Mouse (Mus musculus) cerebellum, adult 18-20 months (tissue): Measurements from ENCODE around the gene Cd248.
A peak's percentile ranks its signal among the peaks of the same experiment; 100 is the strongest.

ENCODE experiments used
- DNase-seq, 2 experiments: peaks; one replicate each; pipeline ENCODE4 v3.0.0; 2021

The Cd248 gene

DNA sequence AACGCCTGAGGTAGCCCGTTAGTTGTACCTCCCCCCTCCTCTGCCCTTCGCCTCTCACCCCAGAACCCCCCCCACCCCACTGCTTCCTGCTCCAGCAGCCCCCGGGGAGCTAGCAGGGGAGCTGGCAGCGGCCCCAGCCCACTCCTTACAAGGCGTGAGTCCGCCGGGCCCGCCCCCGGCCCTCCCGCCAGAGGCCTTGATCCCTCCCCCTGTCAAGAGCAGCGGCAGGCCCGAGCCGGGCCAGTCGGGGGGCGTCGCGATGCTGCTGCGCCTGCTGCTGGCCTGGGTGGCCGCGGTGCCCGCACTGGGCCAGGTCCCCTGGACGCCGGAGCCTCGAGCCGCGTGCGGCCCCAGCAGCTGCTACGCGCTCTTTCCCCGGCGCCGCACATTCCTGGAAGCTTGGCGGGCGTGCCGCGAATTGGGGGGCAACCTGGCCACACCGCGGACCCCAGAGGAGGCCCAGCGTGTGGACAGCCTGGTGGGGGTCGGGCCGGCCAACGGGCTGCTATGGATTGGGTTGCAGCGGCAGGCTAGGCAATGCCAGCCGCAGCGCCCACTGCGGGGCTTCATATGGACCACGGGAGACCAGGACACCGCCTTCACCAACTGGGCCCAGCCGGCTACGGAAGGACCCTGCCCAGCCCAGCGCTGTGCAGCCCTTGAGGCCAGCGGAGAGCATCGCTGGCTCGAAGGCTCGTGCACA, at the start of gene Cd248:
Gene Cd248 (plus strand): TSS at position 212 of the 703 bp plus-strand sequence.
- DNase-seq, result no peak

DNA sequence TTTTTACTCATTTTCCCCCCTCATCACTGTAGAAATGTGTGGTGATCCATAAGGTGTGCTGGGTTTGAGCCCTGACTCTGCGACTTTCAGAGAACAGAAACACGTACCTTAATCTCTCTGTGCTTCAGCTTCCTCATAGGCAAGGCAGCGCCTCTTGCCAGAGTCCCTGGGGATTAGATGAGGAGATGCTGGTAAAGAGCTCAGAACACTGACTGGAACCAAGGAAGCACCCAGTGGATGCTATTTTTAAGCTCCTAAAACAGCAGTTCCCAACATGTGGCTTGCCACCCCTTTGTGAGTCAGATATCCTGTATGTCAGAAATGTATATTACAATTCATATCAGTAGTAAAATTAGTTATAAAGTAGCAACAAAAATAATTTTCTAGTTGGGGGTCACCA, 49.7 kb upstream of the Cd248 start:
- no peak for DNase-seq

GRCm38 (mm10) chr19:5021416-5021815, 46.5 kb upstream of the Cd248 start:
- no peak for DNase-seq

DNA sequence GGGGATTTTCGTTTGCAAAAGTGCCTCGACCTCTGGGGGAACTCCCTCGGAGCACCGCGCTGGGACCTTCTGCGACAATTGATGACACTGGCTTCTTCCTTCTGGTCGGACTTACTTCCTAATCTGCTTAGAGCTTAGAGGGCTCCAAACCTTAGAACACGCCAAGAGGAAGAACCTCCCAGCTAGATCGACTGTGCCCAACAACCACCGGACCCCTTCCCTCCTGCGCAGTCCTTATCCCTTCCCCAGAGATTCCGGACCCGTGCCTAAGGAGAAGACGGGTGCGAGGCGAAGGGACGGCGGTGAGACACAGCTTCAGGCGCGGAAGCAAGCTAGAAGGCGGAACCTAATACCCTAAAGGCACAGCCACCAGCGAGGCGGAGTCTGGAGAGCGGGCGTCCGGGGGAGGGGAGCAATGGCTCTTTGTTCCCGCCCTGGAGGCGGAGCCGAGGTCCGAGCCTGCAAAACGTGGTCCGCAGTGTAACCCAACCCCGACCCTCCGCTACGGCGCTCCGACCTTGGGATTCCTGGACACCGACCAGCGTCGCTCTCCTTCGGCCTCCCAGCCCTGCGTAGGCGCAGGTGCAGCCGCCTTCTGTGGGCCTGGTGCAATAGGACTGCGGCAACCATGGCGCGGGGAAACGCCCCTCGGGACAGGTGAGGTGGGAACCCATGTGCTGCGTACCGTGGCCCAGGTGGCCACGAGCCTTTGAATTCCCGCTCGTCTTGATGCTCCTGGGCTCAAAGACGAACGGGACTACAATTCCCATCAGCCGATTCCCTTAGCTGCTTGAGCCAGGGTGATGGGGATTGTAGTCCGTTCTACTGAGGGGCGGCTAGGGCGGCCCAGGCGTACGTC, 44.0 kb upstream of the Cd248 start, which contains the start of gene Slc29a2:
Gene Slc29a2 (plus strand): TSS at position 240 of the 859 bp plus-strand sequence.
- DNase-seq, result peak; percentile 91 to 96

DNA sequence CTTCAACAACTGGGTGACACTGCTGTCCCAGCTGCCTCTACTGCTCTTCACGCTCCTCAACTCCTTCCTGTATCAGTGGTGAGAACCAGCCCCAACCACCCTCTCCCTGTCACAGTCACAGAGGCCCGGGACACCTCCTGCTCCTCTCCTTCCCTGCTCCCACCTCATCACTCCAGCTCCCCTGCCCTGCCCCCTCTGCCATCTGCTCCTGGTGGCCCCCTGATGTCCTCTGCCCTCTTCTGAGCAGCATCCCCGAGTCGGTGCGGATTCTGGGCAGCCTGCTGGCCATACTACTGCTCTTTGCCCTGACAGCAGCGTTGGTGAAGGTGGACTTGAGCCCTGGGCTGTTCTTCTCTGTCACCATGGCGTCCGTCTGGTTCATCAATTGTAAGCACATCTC, 41.8 kb upstream of the Cd248 start:
- DNase-seq, result no peak

DNA sequence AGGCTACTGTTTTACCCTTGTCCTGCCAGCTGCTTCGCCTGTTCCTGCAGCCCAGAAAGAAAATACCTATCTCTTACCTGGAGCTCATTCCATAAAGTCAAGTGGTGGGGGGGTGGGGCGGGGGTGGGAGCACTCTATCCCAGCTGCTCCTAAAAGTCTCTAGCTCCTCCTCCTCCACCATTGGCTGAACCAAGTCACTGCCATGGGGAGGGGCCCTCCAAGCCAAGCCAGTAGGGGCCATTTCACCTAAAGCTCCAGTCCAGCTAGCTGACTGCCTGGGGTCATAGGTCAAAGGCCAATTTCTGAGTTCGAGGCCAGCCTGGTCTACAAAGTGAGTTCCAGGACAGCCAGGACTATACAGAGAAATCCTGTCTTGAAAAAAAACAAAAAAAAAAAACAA, 35.2 kb upstream of the Cd248 start:
- no peak for DNase-seq

DNA sequence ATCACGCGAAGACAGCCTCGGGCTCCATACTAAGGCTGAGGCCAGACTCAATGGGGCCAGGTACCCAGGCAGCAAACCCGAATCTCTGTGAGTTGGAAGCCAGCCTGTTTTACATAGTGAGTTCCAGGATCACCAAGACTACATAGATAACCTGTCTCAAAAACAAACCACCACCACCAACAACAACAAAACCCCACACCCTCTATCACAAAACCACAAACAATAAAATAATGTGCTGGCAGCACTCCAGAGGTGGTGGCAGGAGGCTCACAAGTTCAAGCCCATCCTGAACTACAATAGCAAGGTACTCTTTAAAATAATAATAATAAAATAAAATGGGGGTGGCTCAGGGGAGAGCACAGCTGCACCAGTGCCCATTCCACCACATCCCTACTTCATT, 31.3 kb upstream of the Cd248 start:
- DNase-seq, result no peak

DNA sequence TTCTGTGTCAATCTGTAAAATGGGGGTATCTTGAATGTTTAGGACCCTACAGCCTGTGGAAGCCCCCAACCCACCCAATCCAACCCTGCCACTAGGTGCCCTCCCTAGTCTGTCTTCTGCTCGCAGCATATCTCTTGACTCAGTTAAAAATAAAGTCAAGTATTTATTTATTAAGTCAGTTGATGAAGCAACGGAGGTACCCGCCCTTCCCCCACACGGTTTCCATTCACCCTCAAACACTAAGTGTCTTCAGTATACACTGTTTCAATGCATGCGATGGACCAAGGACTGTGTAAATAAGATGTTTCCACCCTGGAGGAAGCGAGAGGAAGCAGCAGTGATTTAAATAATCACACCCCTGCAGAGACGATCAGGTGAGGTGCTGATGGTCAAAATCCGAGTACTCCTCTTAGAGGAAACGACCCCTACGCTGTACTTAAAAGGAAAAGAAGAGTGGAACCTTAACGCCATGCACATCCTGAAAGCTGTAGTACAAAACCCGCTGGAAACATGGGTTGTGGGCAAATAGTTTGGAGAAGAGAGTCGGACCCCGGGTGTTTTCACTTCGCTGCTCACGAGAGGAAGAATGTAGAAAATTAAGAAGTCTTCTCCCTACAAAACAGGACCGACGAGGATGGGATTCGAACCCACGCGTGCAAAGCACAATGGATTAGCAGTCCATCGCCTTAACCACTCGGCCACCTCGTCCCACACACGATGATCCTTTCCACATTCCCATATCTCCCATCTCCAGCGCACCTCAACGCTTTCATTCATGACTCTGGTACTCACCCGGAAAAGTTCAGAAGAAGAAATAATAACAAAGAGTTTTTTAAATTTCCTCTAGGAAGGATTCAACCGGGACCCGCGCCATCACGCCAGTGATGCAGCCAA, 30.0 kb upstream of the Cd248 start:
- peak; percentile 91 to 95 for DNase-seq

- DNase-seq, result peak; percentile 93 to 95
Observed at GRCm38 (mm10) chr19:5038709-5039156, 29.1 kb upstream of the Cd248 start, which contains the start of the genes B4gat1 and AC124502.3. TSS of gene B4gat1 (plus strand) at chr19:5038826. TSS of gene AC124502.3 (plus strand) at chr19:5038891.

DNA sequence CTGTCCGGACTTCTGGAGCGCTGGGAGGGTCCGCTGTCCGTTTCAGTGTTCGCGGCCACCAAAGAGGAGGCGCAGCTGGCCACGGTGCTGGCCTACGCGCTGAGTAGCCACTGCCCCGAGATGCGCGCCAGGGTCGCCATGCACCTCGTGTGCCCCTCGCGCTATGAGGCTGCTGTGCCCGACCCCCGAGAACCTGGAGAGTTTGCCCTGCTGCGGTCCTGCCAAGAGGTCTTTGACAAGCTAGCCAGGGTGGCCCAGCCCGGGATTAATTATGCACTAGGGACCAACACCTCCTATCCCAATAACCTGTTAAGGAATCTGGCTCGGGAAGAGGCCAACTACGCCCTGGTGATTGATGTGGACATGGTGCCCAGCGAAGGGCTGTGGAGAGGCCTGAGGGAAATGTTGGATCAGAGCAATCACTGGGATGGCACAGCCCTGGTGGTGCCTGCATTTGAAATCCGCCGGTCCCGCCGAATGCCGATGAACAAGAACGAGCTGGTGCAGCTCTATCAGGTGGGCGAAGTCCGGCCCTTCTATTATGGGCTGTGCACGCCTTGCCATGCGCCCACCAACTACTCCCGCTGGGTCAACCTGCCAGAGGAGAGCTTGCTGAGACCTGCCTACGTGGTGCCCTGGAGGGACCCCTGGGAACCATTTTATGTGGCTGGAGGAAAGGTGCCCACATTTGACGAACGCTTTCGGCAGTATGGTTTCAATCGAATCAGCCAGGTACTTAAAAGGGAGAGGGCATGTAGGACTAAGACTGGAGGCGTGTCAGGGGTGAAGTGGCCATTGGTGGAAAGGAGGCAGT, 28.4 kb upstream of the Cd248 start:
- DNase-seq, result peak in 1 of 2 experiments; percentile 39

GRCm38 (mm10) chr19:5040862-5041523, 26.9 kb upstream of the Cd248 start, which contains the start of gene Brms1:
TSS of gene Brms1 (plus strand) at chr19:5041354.
- DNase-seq, result peak; percentile 89 to 90

DNA sequence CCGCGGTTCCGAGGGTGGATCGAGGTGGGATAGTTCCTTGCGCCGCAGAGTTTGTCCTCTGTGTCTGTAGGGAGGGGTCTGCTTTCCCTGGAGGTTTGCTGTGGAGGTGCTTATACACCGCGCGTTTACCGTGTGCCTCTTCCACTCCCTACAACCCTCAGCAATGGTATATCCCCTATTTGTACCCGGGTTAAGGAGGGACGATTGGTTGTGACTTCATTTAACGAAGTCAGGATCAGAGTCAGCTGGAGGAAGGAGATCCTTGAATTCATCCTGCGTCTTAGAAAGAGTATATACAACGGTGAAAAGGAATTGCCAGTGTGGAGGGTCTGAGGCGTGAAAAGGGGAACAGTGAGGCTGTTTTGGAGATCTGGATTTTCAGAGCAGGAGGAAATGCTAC, 26.3 kb upstream of the Cd248 start:
- no peak for DNase-seq

DNA sequence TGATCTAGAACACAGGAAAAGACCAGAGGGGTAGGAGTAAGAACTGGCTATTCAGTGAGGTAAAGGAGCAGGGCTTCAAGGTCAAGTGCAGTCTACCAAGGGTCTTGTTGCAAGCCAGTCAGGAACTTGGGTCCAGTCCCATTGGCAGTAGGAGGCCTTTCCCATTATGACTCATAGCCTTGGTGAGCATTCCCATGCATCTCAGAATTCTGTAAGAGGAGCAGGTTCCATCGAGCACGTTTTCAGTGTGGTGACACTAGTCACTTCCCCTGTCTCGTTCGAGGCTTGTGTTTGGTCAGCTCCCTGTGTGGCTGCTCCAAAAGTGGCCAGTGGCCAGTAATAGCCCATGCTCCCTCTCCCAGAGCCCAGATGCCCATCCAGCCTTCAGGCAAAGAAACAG, 22.3 kb upstream of the Cd248 start:
- no peak for DNase-seq

- DNase-seq, result no peak
Observed at GRCm38 (mm10) chr19:5048138-5049056, 19.5 kb upstream of the Cd248 start.

DNA sequence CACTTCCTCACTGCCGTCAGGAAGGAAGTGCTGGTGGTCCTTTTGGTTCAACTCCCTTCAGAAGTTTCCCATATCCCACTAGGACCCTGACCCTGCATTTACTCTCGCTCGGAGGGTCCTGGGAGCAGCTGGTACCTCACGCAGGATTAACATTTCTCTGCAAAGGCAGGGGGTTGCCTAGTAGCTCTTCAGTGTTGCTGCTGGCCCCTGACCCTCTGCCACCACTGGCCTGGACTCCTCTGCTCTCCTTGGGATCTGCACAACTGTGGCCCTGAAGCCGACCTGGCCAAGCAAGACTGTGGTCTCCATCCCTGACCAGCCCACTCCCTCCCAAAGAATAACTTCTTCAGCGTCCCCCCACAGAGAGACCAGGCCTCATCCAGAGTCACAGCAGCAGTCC, 18.6 kb upstream of the Cd248 start:
- no peak for DNase-seq

DNA sequence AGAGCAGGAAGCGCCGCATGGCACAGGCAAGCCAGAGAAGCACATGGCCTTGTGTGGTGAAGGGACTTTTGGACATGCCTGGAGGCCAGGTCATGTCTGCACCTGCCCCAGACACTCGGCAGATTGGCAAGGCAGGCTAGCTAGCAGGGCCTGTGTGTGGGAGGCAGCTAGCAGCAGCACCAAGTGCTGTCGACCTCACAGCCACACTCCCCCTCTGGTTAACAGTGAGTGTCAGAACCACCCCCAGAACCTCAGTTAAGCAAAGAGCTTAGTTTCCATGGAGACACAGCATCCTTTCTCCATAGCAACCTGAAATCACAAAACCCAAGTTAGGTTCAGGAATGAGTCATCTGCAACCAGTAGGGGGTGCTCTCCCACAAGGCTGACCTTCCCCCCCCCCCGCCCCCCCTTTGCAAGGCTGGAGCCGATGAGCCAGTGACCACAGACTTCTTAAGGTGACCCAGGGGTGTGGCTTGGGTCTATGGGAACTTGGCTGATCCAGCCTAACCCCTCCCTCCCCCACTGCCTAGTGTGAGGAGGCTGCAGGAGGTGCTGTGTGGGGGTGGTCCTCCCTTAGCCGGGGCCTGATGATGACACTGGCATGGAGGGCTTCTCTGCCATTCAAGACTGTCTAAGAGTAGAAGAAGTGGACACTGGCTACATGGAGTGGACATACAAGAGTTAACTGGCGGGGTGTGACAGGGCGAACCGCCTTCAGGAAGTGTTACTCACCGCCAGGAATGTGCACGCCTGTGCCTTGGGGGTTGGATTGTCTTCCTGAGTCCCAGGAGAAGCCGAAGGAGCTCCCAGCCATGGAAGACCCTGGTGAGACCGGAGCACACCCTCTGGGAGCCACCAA, 17.6 kb upstream of the Cd248 start, which contains the start of gene Rin1:
Gene Rin1 (plus strand): TSS at position 435 of the 859 bp plus-strand sequence.
- DNase-seq, result peak; percentile 44 to 55

DNA sequence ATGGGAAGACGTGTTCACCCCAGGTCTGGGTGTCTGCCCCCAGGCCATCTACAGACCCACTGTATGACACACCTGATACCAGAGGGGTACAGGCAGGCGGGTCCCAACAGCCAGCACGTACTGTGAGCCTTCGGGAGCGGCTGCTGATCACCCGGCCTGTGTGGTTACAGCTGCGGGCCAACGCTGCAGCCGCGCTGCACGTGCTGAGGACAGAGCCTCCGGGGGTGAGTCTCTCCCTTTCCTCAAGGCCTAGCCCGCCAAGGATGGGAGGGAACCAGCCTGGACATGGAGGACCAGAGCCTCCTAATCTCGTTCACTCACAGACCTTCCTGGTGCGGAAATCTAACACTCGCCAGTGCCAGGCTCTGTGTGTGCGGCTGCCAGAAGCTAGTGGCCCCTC, 16.8 kb upstream of the Cd248 start:
- peak in 1 of 2 experiments; percentile 43 for DNase-seq

- peak in 1 of 2 experiments; percentile 38 for DNase-seq
Observed at GRCm38 (mm10) chr19:5051515-5051914, 16.4 kb upstream of the Cd248 start.
